Mouse (Mus musculus) liver, postnatal 0 days (tissue): Measurements from ENCODE around the gene Pard3b. TPM values are rescaled to one million over a fixed set of nuclear protein-coding genes. Genes with fewer than 3 reads are reported as not detected.

Experiments used
- ATAC-seq: fragments of 200-750 bp; cut with Nextera tagmentation; 2 replicates; pipeline ENCODE4 v1.8.0; 2017; ENCODE audit warnings: mild to moderate bottlenecking, moderate library complexity
- DNase-seq: peaks from one replicate; pipeline ENCODE4 v3.0.0-alpha.2; 2016
- H3K27ac ChIP-seq: fragments of 300-500 bp; sonication (generic); 2 replicates; pipeline ENCODE4 v1.5.1; 2014; ENCODE audit warnings: antibody characterized with exemption, moderate library complexity, mild to moderate bottlenecking, low read depth
- H3K27me3 ChIP-seq: fragments of 300-500 bp; sonication (generic); 2 replicates; pipeline ENCODE4 v1.6.1; 2014; ENCODE audit warnings: low read length, control low read depth, mixed read lengths; ENCODE audit not compliant: insufficient read depth
- H3K36me3 ChIP-seq: fragments of 300-500 bp; sonication (generic); replicated peaks from 2 replicates; pipeline ENCODE4 v1.6.1; 2014; ENCODE audit warnings: mild to moderate bottlenecking, control low read depth, low read length, moderate library complexity, mixed read lengths; ENCODE audit not compliant: insufficient read depth
- H3K4me1 ChIP-seq: fragments of 300-500 bp; sonication (generic); 2 replicates; pipeline ENCODE4 v1.6.1; 2014; ENCODE audit warnings: antibody characterized with exemption, mild to moderate bottlenecking, control low read depth; ENCODE audit not compliant: insufficient read depth
- H3K4me2 ChIP-seq: fragments of 300-500 bp; sonication (generic); 2 replicates; pipeline ENCODE4 v1.6.1; 2014; ENCODE audit warnings: low read depth, mild to moderate bottlenecking, low read length, moderate library complexity, mixed read lengths
- H3K4me3 ChIP-seq: fragments of 300-500 bp; sonication (generic); 2 replicates; pipeline ENCODE4 v1.5.1; 2014; ENCODE audit warnings: low read depth, low read length
- H3K9ac ChIP-seq: fragments of 300-500 bp; sonication (generic); replicated peaks from 2 replicates; pipeline ENCODE4 v1.6.1; 2014; ENCODE audit warnings: mild to moderate bottlenecking, moderate library complexity
- H3K9me3 ChIP-seq: fragments of 300-500 bp; sonication (generic); 2 replicates; pipeline ENCODE4 v1.6.1; 2016; ENCODE audit warnings: mild to moderate bottlenecking, control low read depth, low read length, mixed read lengths
- CTCF ChIP-seq: sonication (generic); IDR thresholded peaks from 2 replicates; pipeline ENCODE4 v1.5.1; 2016; ENCODE audit warnings: antibody characterized with exemption, low read depth
- EP300 ChIP-seq: IDR thresholded peaks from 2 replicates; pipeline ENCODE4 v1.6.1; 2016; ENCODE audit warnings: antibody characterized with exemption, low read depth, mild to moderate bottlenecking
- WGBS: fragments of 180-500 bp; shearing (Covaris S2); extraction: QIAGEN DNeasy Blood & Tissue Kit; methylation state at CpG from one replicate; pipeline ENCODE4 v1.1.7; 2014; ENCODE audit not compliant: insufficient replicate concordance; 5-methylcytosine and 5-hydroxymethylcytosine counted together
- polyA plus RNA-seq: library from polyadenylated mRNA; unstranded; fragments of >200 nt; fragmentation: Nextera tagmentation; extraction: Ambion mirVana; gene quantifications from 2 replicates; pipeline ENCODE4 v1.2.1, GENCODE M21; 2015

The Pard3b gene
- polyA plus RNA-seq, 1 experiment from 2014 or later = 2.8 TPM

- ATAC-seq (no peak), DNase-seq (no peak)
- Histone ChIP-seq H3K9ac (no peak overlapping the region), H3K4me1 (no peaks in the 10 kb centered on the region), H3K9me3 (no peaks in the 10 kb centered on the region), H3K4me2 (no peak overlapping the region), H3K4me3 (no peak overlapping the region), H3K27ac (no peak overlapping the region), H3K36me3 (no peaks in the 10 kb centered on the region), H3K27me3 (no peaks in the 10 kb centered on the region)
- 71% methylated on average over 5 of the region's 5 CpGs for WGBS
- TF ChIP-seq CTCF (no peak), EP300 (no peak)
Observed at GRCm38 (mm10) chr1:62327743-62328142, 689.1 kb downstream of the Pard3b start.

GRCm38 (mm10) chr1:62328808-62329207 lies 690.2 kb downstream of the Pard3b start:
- H3K4me2 ChIP-seq = no peak overlapping the region
- no peaks in the 10 kb centered on the region for H3K9me3 ChIP-seq
- H3K4me3 ChIP-seq = no peak overlapping the region
- WGBS = 51% methylated on average over 3 of the region's 3 CpGs
- H3K27me3 ChIP-seq = no peaks in the 10 kb centered on the region
- H3K9ac ChIP-seq = no peak overlapping the region
- no peaks in the 10 kb centered on the region for H3K4me1 ChIP-seq
- no peak for ATAC-seq
- DNase-seq = no peak
- no peak overlapping the region for H3K27ac ChIP-seq
- TF ChIP-seq CTCF (no peak), EP300 (no peak)
- H3K36me3 ChIP-seq = no peaks in the 10 kb centered on the region

GRCm38 (mm10) chr1:62333016-62333415 lies 694.4 kb downstream of the Pard3b start:
- DNase-seq (no peak), ATAC-seq (no peak)
- H3K36me3 ChIP-seq = no peaks in the 10 kb centered on the region
- TF ChIP-seq CTCF (no peak), EP300 (no peak)
- 55% methylated on average over 2 of the region's 2 CpGs for WGBS
- H3K27ac ChIP-seq = no peak overlapping the region
- H3K4me2 ChIP-seq = no peak overlapping the region
- H3K27me3 ChIP-seq = no peaks in the 10 kb centered on the region
- no peak overlapping the region for H3K9ac ChIP-seq
- H3K4me1 ChIP-seq = no peaks in the 10 kb centered on the region
- H3K4me3 ChIP-seq = no peak overlapping the region
- H3K9me3 ChIP-seq = no peaks in the 10 kb centered on the region

- WGBS = 89% methylated on average over 5 of the region's 5 CpGs
Observed at GRCm38 (mm10) chr1:62334196-62334595, 695.6 kb downstream of the Pard3b start.

GRCm38 (mm10) chr1:62340261-62340660 lies 701.6 kb downstream of the Pard3b start:
- ATAC-seq (no peak), DNase-seq (no peak)
- H3K36me3 ChIP-seq = no peaks in the 10 kb centered on the region
- WGBS = 46% methylated on average over 1 of the region's 1 CpGs
- no peaks in the 10 kb centered on the region for H3K4me1 ChIP-seq
- no peak for TF ChIP-seq CTCF
- no peak for TF ChIP-seq EP300
- H3K9me3 ChIP-seq = no peaks in the 10 kb centered on the region
- no peak overlapping the region for H3K27ac ChIP-seq
- no peaks in the 10 kb centered on the region for H3K27me3 ChIP-seq
- no peak overlapping the region for H3K4me2 ChIP-seq
- no peak overlapping the region for H3K9ac ChIP-seq
- H3K4me3 ChIP-seq = no peak overlapping the region

More at GRCm38 (mm10) chr1:62334196-62334595, 695.6 kb downstream of the Pard3b start:
- H3K9me3 ChIP-seq = no peaks in the 10 kb centered on the region
- H3K4me3 ChIP-seq = no peak overlapping the region
- no peak overlapping the region for H3K27ac ChIP-seq
- no peak for DNase-seq
- no peak for ATAC-seq
- TF ChIP-seq CTCF (no peak), EP300 (no peak)
- no peaks in the 10 kb centered on the region for H3K27me3 ChIP-seq
- H3K4me2 ChIP-seq = no peak overlapping the region
- no peak overlapping the region for H3K9ac ChIP-seq
- no peaks in the 10 kb centered on the region for H3K36me3 ChIP-seq
- no peaks in the 10 kb centered on the region for H3K4me1 ChIP-seq

GRCm38 (mm10) chr1:62344286-62344685 lies 705.7 kb downstream of the Pard3b start:
- TF ChIP-seq CTCF = no peak
- TF ChIP-seq EP300 = no peak
- 78% methylated on average over 4 of the region's 4 CpGs for WGBS
- Histone ChIP-seq H3K9ac (no peak overlapping the region), H3K9me3 (peaks cover 3% of the 10 kb centered on the region; the same call in 1 of the 2 replicates), H3K27me3 (no peaks in the 10 kb centered on the region), H3K4me1 (no peaks in the 10 kb centered on the region), H3K4me3 (no peak overlapping the region), H3K36me3 (no peaks in the 10 kb centered on the region), H3K27ac (no peak overlapping the region), H3K4me2 (no peak overlapping the region)
- ATAC-seq = no peak
- DNase-seq = no peak

- DNase-seq = no peak
- no peak for ATAC-seq
- Histone ChIP-seq H3K36me3 (no peaks in the 10 kb centered on the region), H3K27me3 (no peaks in the 10 kb centered on the region), H3K9me3 (peaks cover 3% of the 10 kb centered on the region; the same call in 1 of the 2 replicates), H3K4me3 (no peak overlapping the region), H3K4me1 (no peaks in the 10 kb centered on the region), H3K27ac (no peak overlapping the region), H3K4me2 (no peak overlapping the region), H3K9ac (no peak overlapping the region)
- no peak for TF ChIP-seq CTCF
- TF ChIP-seq EP300 = no peak
- 87% methylated on average over 4 of the region's 4 CpGs for WGBS
Observed at GRCm38 (mm10) chr1:62348371-62348770, 709.7 kb downstream of the Pard3b start.
